In the genomic region with DNA sequence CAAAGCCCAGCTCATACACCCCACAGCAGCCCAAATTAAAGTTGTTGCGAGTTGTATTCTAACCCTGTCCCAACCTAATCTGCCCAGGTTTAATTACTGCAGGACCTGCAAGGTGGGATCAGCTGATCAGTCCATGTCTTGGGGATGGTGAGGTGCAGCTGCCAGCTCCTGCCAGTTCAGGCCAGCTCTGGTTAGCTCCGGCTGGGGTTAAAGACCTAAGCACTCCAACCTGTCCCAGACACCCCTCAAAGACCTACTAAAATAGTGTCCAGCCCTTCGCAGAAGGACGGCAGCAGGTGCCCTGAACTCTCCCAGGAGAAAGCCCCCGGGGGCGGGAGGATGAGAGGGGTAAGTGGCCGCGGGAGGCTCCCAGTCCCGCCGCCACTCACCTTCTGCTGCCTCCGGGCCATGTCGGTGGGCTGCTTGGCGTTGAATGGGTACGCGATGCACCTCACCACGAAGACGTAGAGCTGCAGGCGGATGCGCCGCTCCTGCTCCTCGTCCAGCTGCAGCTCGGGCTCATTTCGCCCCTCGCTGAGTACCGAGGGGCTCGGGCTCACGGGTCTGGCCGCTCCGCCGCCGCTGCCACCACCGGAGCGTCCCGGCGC, we compare ENCODE assay signal across 8 mouse cellular contexts. TPM values are rescaled to one million over a fixed set of nuclear protein-coding genes. Genes with fewer than 3 reads are reported as not detected.
DNase-seq lines count a peak whose midpoint lies in the region; ATAC-seq and TF ChIP-seq lines count a peak whose summit lies in the region.

No protein-coding gene starts in this region.

- WGBS in spleen, adult 2 months: 6% methylated on average over 35 of the region's 35 CpGs
- 2% methylated on average over 35 of the region's 35 CpGs for WGBS in heart, embryonic 14.5 days
- 2% methylated on average over 33 of the region's 35 CpGs for WGBS in midbrain, embryonic 11.5 days

- peak overlapping the region; percentile 72 for H3K9ac ChIP-seq in heart, embryonic 14.5 days (ENCODE audit: low read length)
- peak overlapping the region; percentile 53 for H3K9ac ChIP-seq in midbrain, embryonic 11.5 days (ENCODE audit: low read length)

- H3K36me3 ChIP-seq in spleen, adult 2 months (ENCODE audit: control insufficient read depth, insufficient read depth, low read length): no peaks in the 10 kb centered on the region
- no peaks in the 10 kb centered on the region for H3K36me3 ChIP-seq in heart, embryonic 14.5 days (ENCODE audit: control insufficient read depth, insufficient read depth, low read length)
- H3K36me3 ChIP-seq in midbrain, embryonic 11.5 days (ENCODE audit: control insufficient read depth, insufficient read depth, low read length): no peaks in the 10 kb centered on the region

- peak; percentile 18 for DNase-seq in adrenal gland, postnatal 14 days
- no peak for DNase-seq in adrenal gland, postnatal 36 days
- DNase-seq in spleen, adult 2 months (ENCODE audit: low read depth in 1 of 2, low spot score in 2 of 2): no peak
- DNase-seq in spleen, postnatal 14 days (ENCODE audit: low spot score in 2 of 2): no peak
- peak; percentile 50 for DNase-seq in kidney, postnatal 14 days
- DNase-seq in midbrain, embryonic 11.5 days (ENCODE audit: low spot score, missing footprints): peak; percentile 89

- 0 out of 2 replicates have a peak, but pooled peaks cover 5% of the 10 kb centered on the region for H3K27me3 ChIP-seq in spleen, adult 2 months (ENCODE audit: control insufficient read depth, insufficient read depth, low read length)
- peaks cover 12% of the 10 kb centered on the region for H3K27me3 ChIP-seq in heart, embryonic 14.5 days (ENCODE audit: control insufficient read depth, insufficient read depth, low read length)
- peaks cover 18% of the 10 kb centered on the region for H3K27me3 ChIP-seq in midbrain, embryonic 11.5 days (ENCODE audit: control insufficient read depth, insufficient read depth, low read length)

- no peak for TF ChIP-seq POLR2A in spleen, adult 2 months (IDR thresholded peaks at IDR 0.05; ENCODE audit: low read depth, low read length)

- H3K4me2 ChIP-seq in heart, embryonic 14.5 days (ENCODE audit: low read length): peak overlapping the region; percentile 92
- H3K4me2 ChIP-seq in midbrain, embryonic 11.5 days: peak overlapping the region; percentile 70

- ATAC-seq in heart, embryonic 14.5 days (ENCODE audit: insufficient number of reproducible peaks, insufficient read depth, low FRiP score, low read depth): no peak
- ATAC-seq in midbrain, embryonic 11.5 days (ENCODE audit: low FRiP score): peak; percentile 60
- no peak for ATAC-seq in CD4-positive, CD25-positive, alpha-beta regulatory T cell, adult 4 months

- TF ChIP-seq CTCF in spleen, adult 2 months (IDR thresholded peaks at IDR 0.05; ENCODE audit: extremely low read depth, insufficient read depth, insufficient read length, insufficient replicate concordance): no peak

- H3K4me1 ChIP-seq in spleen, adult 2 months (ENCODE audit: control insufficient read depth, insufficient read depth, insufficient read length): no peaks in the 10 kb centered on the region; the same call in 1 of the 2 replicates
- H3K4me1 ChIP-seq in heart, embryonic 14.5 days (ENCODE audit: control insufficient read depth in 2 of 2, insufficient read depth in 2 of 2, low read length in 2 of 2): peaks cover 3% of the 10 kb centered on the region in 2 experiments; a peak in 2 of 4 replicates
- peaks cover 4% of the 10 kb centered on the region; the same call in 1 of the 2 replicates for H3K4me1 ChIP-seq in midbrain, embryonic 11.5 days (ENCODE audit: control insufficient read depth, insufficient read depth, low read length)

- peak overlapping the region; percentile 57; the same call in 1 of the 2 replicates for H3K4me3 ChIP-seq in spleen, adult 2 months (ENCODE audit: extremely low read depth, insufficient read depth, insufficient read length)
- peak overlapping the region; percentile 59 to 79 for H3K4me3 ChIP-seq in heart, embryonic 14.5 days (ENCODE audit: control insufficient read depth in 1 of 2, insufficient read depth in 1 of 2, low read depth in 1 of 2, low read length in 2 of 2)
- peak overlapping the region; percentile 65 for H3K4me3 ChIP-seq in midbrain, embryonic 11.5 days (ENCODE audit: low read depth, low read length)

- H3K27ac ChIP-seq in spleen, adult 2 months (ENCODE audit: insufficient read depth, low read length): no peak overlapping the region
- H3K27ac ChIP-seq in heart, embryonic 14.5 days (replicated peaks in 1 of 2; ENCODE audit: control insufficient read depth in 1 of 2, insufficient read depth in 1 of 2, low read depth in 2 of 2, low read length in 2 of 2): no peak overlapping the region
- H3K27ac ChIP-seq in midbrain, embryonic 11.5 days (ENCODE audit: low read depth, low read length): no peak overlapping the region

- no peaks in the 10 kb centered on the region for H3K9me3 ChIP-seq in heart, embryonic 14.5 days (ENCODE audit: control insufficient read depth, low read length)
- no peaks in the 10 kb centered on the region for H3K9me3 ChIP-seq in midbrain, embryonic 11.5 days (ENCODE audit: control insufficient read depth, low read length)

RNA-seq across cellular contexts. Expression of a gene that starts 0.7 kb away (rescaled TPM):
- total RNA-seq in adrenal gland, postnatal 14 days (2021): 4.0 and 4.4 TPM in 2 replicates
- 1 to 10 TPM; 1.8 to 9.1 TPM for total RNA-seq in adrenal gland, postnatal 36 days (2021)
- polyA plus RNA-seq in spleen, adult 2 months (2012; rRNA removed): 0.53 and 0.60 TPM in 2 replicates
- polyA plus RNA-seq in heart, embryonic 14.5 days (2014; fragmentation: Nextera tagmentation; extraction: Ambion mirVana): 1.3 and 1.4 TPM in 2 replicates
- polyA plus RNA-seq in midbrain, embryonic 11.5 days (2014; fragmentation: Nextera tagmentation; extraction: Ambion mirVana): 2.6 and 3.2 TPM in 2 replicates
- not detected for polyA plus RNA-seq in CD4-positive, CD25-positive, alpha-beta regulatory T cell, adult 4 months (2017; shearing (Covaris generic))

Comparison
In these comparisons a context has a peak if more than half of its experiments do, and no peak if none do; other contexts are left out.
1. DNase-seq: peak in adrenal gland, postnatal 14 days (single experiment), kidney, postnatal 14 days (single experiment) and midbrain, embryonic 11.5 days (single experiment); none in adrenal gland, postnatal 36 days (0 of 2), spleen, adult 2 months (0 of 2) and spleen, postnatal 14 days (0 of 2).
2. Peak in every context shown above with its lines, with median percentiles within 50 percentile points of each other: H3K4me3 ChIP-seq.